Mouse (Mus musculus) limb, embryonic 14.5 days (tissue): ENCODE measurements at regions not wholly inside any gene's neighbourhood (a gene's known extent, or its start where the extent isn't known, plus 50 kb on each side); places are given as distances from the start of the nearest gene placed in this dataset.
A peak's percentile ranks its signal among the peaks of the same experiment; 100 is the strongest.

ENCODE experiments used
- ATAC-seq: fragments of 200-750 bp; cut with Nextera tagmentation; 2 replicates; pipeline ENCODE4 v1.8.0; 2017; ENCODE audit warnings: low read depth, moderate number of reproducible peaks, moderate TSS enrichment; ENCODE audit not compliant: low FRiP score
- DNase-seq: peaks from one replicate; pipeline ENCODE4 v3.0.0-alpha.2; 2015; ENCODE audit warnings: low spot score
- H3K27ac ChIP-seq: fragments of 300-500 bp; sonication (generic); replicated peaks from 2 replicates; pipeline ENCODE4 v1.5.1; 2014; ENCODE audit warnings: low read depth, mild to moderate bottlenecking, low read length, moderate library complexity, mixed read lengths
- H3K27me3 ChIP-seq: fragments of 300-500 bp; sonication (generic); 2 replicates; pipeline ENCODE4 v1.6.1; 2014; ENCODE audit warnings: low read length, mixed read lengths; ENCODE audit not compliant: control insufficient read depth, insufficient read depth
- H3K36me3 ChIP-seq: fragments of 300-500 bp; sonication (generic); 2 replicates; pipeline ENCODE4 v1.6.1; 2014; ENCODE audit warnings: mild to moderate bottlenecking, low read length, moderate library complexity, mixed read lengths; ENCODE audit not compliant: control insufficient read depth, insufficient read depth
- H3K4me1 ChIP-seq: fragments of 300-500 bp; sonication (generic); 2 replicates; pipeline ENCODE4 v1.6.1; 2014; ENCODE audit warnings: antibody characterized with exemption, low read length, mixed read lengths; ENCODE audit not compliant: control insufficient read depth, insufficient read depth
- H3K4me2 ChIP-seq: fragments of 300-500 bp; sonication (generic); replicated peaks from 2 replicates; pipeline ENCODE4 v1.6.1; 2014; ENCODE audit warnings: low read depth, mild to moderate bottlenecking, low read length, moderate library complexity; ENCODE audit not compliant: severe bottlenecking
- H3K4me3 ChIP-seq: fragments of 300-500 bp; sonication (generic); replicated peaks from 2 replicates; pipeline ENCODE4 v1.5.1; 2014; ENCODE audit warnings: low read length
- H3K9ac ChIP-seq: fragments of 300-500 bp; sonication (generic); 2 replicates; pipeline ENCODE4 v1.6.1; 2014; ENCODE audit warnings: mild to moderate bottlenecking, low read depth, low read length, moderate library complexity; ENCODE audit not compliant: severe bottlenecking
- H3K9me3 ChIP-seq: fragments of 300-500 bp; sonication (generic); 2 replicates; pipeline ENCODE4 v1.6.1; 2016; ENCODE audit warnings: low read length; ENCODE audit not compliant: control insufficient read depth
- POLR2A ChIP-seq: fragments of 200-500 bp; IDR thresholded peaks from 2 replicates; pipeline ENCODE4 v1.8.0; 2012; ENCODE audit warnings: inconsistent platforms, mild to moderate bottlenecking, moderate library complexity, borderline replicate concordance; ENCODE audit not compliant: insufficient read depth, insufficient read length; ENCODE audit errors: extremely low read depth
- WGBS: fragments of 180-500 bp; shearing (Covaris S2); extraction: QIAGEN DNeasy Blood & Tissue Kit; methylation state at CpG from one replicate; pipeline ENCODE4 v1.1.7; 2014; 5-methylcytosine and 5-hydroxymethylcytosine counted together

- H3K4me1 ChIP-seq = peaks cover 24% of the 10 kb centered on the region
- no peak overlapping the region for H3K4me2 ChIP-seq
- TF ChIP-seq POLR2A = no peak
- no peak overlapping the region for H3K4me3 ChIP-seq
- ATAC-seq (no peak), DNase-seq (no peak)
- H3K27ac ChIP-seq = no peak overlapping the region
- no peak overlapping the region for H3K9ac ChIP-seq
- H3K27me3 ChIP-seq = no peaks in the 10 kb centered on the region
- H3K9me3 ChIP-seq = no peaks in the 10 kb centered on the region
- 83% methylated on average over 3 of the region's 3 CpGs for WGBS
- H3K36me3 ChIP-seq = no peaks in the 10 kb centered on the region
Measured at GRCm38 (mm10) chr7:115378836-115379235, 635.3 kb downstream of the Insc start.

GRCm38 (mm10) chr7:115379600-115379999 is 636.1 kb downstream of the Insc start:
- H3K27ac ChIP-seq = no peak overlapping the region
- H3K36me3 ChIP-seq = no peaks in the 10 kb centered on the region
- ATAC-seq = no peak
- no peaks in the 10 kb centered on the region for H3K9me3 ChIP-seq
- DNase-seq = no peak
- H3K4me1 ChIP-seq = peaks cover 21% of the 10 kb centered on the region
- H3K27me3 ChIP-seq = no peaks in the 10 kb centered on the region
- TF ChIP-seq POLR2A = no peak
- 28% methylated on average over 7 of the region's 7 CpGs for WGBS
- no peak overlapping the region for H3K9ac ChIP-seq
- no peak overlapping the region for H3K4me3 ChIP-seq
- H3K4me2 ChIP-seq = no peak overlapping the region

GRCm38 (mm10) chr7:115380989-115381610 is 637.6 kb downstream of the Insc start:
- WGBS = 29% methylated on average over 8 of the region's 8 CpGs

GRCm38 (mm10) chr7:115382876-115383275 is 639.4 kb downstream of the Insc start:
- Histone ChIP-seq H3K4me1 (peaks cover 21% of the 10 kb centered on the region), H3K9ac (no peak overlapping the region), H3K27me3 (no peaks in the 10 kb centered on the region), H3K4me2 (no peak overlapping the region), H3K36me3 (no peaks in the 10 kb centered on the region), H3K4me3 (no peak overlapping the region), H3K27ac (peak overlapping the region; percentile 9; the same call in 1 of the 2 replicates), H3K9me3 (no peaks in the 10 kb centered on the region)
- ATAC-seq (no peak), DNase-seq (no peak)
- TF ChIP-seq POLR2A = no peak
- 47% methylated on average over 2 of the region's 2 CpGs for WGBS

More at GRCm38 (mm10) chr7:115380989-115381610, 637.6 kb downstream of the Insc start:
- no peaks in the 10 kb centered on the region for H3K27me3 ChIP-seq
- H3K4me1 ChIP-seq = peaks cover 21% of the 10 kb centered on the region
- H3K4me2 ChIP-seq = no peak overlapping the region; the same call in 1 of the 2 replicates
- ATAC-seq = no peak
- peak overlapping the region; percentile 16; the same call in 1 of the 2 replicates for H3K27ac ChIP-seq
- TF ChIP-seq POLR2A = no peak
- H3K4me3 ChIP-seq = no peak overlapping the region
- DNase-seq = no peak
- H3K36me3 ChIP-seq = no peaks in the 10 kb centered on the region
- H3K9me3 ChIP-seq = no peaks in the 10 kb centered on the region
- no peak overlapping the region for H3K9ac ChIP-seq

GRCm38 (mm10) chr7:115388874-115389273 is 645.4 kb downstream of the Insc start:
- Histone ChIP-seq H3K9ac (no peak overlapping the region), H3K27me3 (0 out of 2 replicates have a peak, but pooled peaks cover 3% of the 10 kb centered on the region), H3K4me2 (no peak overlapping the region), H3K9me3 (no peaks in the 10 kb centered on the region), H3K4me3 (no peak overlapping the region), H3K27ac (no peak overlapping the region), H3K4me1 (no peaks in the 10 kb centered on the region), H3K36me3 (no peaks in the 10 kb centered on the region)
- DNase-seq = no peak
- TF ChIP-seq POLR2A = no peak
- 75% methylated on average over 5 of the region's 5 CpGs for WGBS
- no peak for ATAC-seq
